Mouse (Mus musculus): Measurements from ENCODE around the gene Eif2a. TPM values are rescaled to one million over a fixed set of nuclear protein-coding genes. Genes with fewer than 3 reads are reported as not detected.
"Not testable (repeated sequence)": the region's sequence is repeated elsewhere in the genome, so short reads cannot be mapped to it uniquely, and the experiment has no call there.

Gene Eif2a
- polyA plus RNA-seq, 1 experiment from 2014 or later, result 54.9 TPM

GRCm38 (mm10) chr3:58581530-58581929 is 55.9 kb downstream of the Eif2a start:
- H3K4me3 ChIP-seq, result no peak overlapping the region
- WGBS, result 86% methylated on average over 4 of the region's 4 CpGs
- H3K9ac ChIP-seq, result no peak overlapping the region

DNA sequence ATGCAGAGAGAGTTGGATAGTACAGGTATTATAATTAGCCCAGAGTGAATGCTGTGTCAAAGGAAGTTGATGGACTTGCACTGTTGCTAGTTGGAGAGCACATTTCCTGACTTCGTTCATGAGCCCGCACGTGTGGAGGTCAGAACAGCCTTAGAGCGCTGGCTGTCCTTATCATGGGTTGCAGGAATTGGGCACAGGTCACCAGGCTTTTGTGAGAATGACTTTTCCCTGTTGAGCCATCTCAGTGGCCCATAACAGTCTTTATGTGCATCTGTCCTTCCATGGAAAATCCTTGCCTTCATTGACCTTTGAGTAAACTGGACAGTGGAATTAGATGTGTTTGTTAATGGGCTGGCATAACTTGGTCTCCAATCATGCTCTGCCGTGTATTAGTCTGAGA is 56.7 kb downstream of the Eif2a start:
- Histone ChIP-seq H3K9me3 (no peaks in the 10 kb centered on the region), H3K4me1 (peaks cover 22% of the 10 kb centered on the region), H3K9ac (no peak overlapping the region), H3K4me2 (replicated peaks) (no peak overlapping the region), H3K4me3 (no peak overlapping the region), H3K36me3 (peaks cover 29% of the 10 kb centered on the region), H3K27ac (no peak overlapping the region), H3K27me3 (no peaks in the 10 kb centered on the region)
- 81% methylated on average over 5 of the region's 5 CpGs for WGBS
- ATAC-seq (ENCODE audit: low FRiP score, low read depth), result no peak

More at GRCm38 (mm10) chr3:58581530-58581929, 55.9 kb downstream of the Eif2a start:
- Histone ChIP-seq H3K4me1 (peaks cover 22% of the 10 kb centered on the region), H3K4me2 (replicated peaks) (no peak overlapping the region), H3K27ac (no peak overlapping the region), H3K36me3 (peaks cover 22% of the 10 kb centered on the region), H3K9me3 (no peaks in the 10 kb centered on the region), H3K27me3 (no peaks in the 10 kb centered on the region)
- ATAC-seq (ENCODE audit: low FRiP score, low read depth), result no peak

DNA sequence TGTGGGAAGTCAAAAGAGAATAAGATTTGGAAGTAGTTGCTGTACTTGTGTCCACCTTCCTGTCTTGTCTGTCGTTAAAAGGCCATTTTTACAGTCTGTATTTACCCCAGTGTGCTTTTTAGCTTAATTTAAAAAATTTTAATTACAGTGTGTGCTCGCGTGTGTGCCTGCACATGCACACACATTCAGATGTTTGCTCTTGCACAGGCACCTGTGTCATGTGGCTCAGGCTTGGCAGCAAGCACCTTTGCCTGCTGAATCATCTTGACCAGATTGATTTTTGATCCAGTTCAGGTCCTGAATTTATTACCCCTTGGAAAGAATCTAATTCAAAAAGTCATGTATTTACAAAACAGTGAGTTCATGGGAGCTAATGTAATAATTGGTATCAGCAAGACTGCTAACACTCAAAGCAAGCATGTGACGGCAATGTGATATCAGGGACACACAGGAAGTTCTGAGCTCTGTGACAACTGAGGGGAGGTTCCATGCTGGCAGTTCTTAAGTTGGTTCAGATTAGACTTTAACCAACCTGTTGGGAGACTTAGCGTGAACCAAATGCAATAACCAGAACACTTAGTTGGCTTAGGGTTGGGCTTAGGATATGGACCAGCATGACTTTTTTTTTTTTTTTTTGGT is 57.3 kb downstream of the Eif2a start:
- 84% methylated on average over 5 of the region's 5 CpGs for WGBS
- no peak overlapping the region for H3K9ac ChIP-seq
- H3K27me3 ChIP-seq, result no peaks in the 10 kb centered on the region
- peaks cover 35% of the 10 kb centered on the region for H3K36me3 ChIP-seq
- H3K4me1 ChIP-seq, result peaks cover 22% of the 10 kb centered on the region
- H3K4me3 ChIP-seq, result no peak overlapping the region
- no peaks in the 10 kb centered on the region for H3K9me3 ChIP-seq
- H3K4me2 ChIP-seq (replicated peaks), result no peak overlapping the region
- no peak overlapping the region for H3K27ac ChIP-seq
- ATAC-seq (ENCODE audit: low FRiP score, low read depth), result no peak

GRCm38 (mm10) chr3:58590544-58590943 is 64.9 kb downstream of the Eif2a start:
- WGBS, result 88% methylated on average over 4 of the region's 4 CpGs
- H3K9ac ChIP-seq; H3K27me3 ChIP-seq; H3K9me3 ChIP-seq; ATAC-seq (ENCODE audit: low FRiP score, low read depth); H3K4me3 ChIP-seq; H3K4me2 ChIP-seq (replicated peaks); H3K4me1 ChIP-seq; H3K27ac ChIP-seq: not testable (repeated sequence)
- H3K36me3 ChIP-seq, result peaks cover 56% of the 10 kb centered on the region

DNA sequence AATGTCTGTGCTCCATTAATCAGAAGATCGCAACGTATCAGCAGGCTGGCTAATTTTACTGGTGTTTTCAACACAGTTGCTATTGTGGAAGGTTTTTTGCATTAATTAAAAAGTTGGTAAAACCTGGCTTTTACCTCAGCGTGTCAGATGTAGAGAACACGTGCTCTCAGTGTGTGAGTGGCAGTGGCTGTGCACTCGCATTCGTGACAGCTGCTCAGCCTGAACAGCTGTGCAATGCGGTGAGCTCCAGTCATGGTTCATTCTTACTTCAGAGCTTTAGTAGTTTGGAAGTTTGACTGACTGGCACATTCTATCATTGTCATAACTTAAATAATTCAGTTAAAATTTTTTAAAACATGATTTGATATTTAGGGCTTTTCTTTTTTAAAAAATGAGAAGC is 67.0 kb downstream of the Eif2a start:
- H3K4me3 ChIP-seq; H3K9me3 ChIP-seq; H3K27me3 ChIP-seq; H3K27ac ChIP-seq; H3K9ac ChIP-seq; H3K4me1 ChIP-seq; H3K4me2 ChIP-seq (replicated peaks): not testable (repeated sequence)
- 82% methylated on average over 7 of the region's 7 CpGs for WGBS
- ATAC-seq (ENCODE audit: low FRiP score, low read depth), result peak; percentile 75; the same call in 1 of the 2 replicates
- H3K36me3 ChIP-seq, result peaks cover 38% of the 10 kb centered on the region

DNA sequence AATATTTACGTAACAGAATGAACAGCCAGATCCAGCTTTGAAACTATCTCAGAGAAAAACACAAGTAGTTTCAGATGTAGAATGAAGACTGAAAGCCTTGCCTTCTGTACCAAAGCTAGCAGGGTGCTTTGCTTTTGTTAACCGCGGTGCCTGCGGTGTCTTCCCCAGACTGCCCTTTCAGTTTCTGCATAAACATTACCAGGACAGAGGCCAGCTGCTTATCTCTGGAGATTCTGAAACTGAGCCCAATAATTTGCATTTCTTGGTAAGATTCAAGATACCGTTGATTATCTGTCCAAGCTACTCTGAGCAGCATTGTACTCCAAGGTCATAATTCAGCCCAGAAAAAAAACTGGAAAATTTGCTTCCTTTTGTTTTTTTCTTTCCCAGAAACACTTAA is 68.0 kb downstream of the Eif2a start:
- peaks cover 38% of the 10 kb centered on the region for H3K36me3 ChIP-seq
- H3K9me3 ChIP-seq, result no peaks in the 10 kb centered on the region
- H3K9ac ChIP-seq, result no peak overlapping the region
- H3K27me3 ChIP-seq, result no peaks in the 10 kb centered on the region
- H3K4me2 ChIP-seq (replicated peaks), result no peak overlapping the region
- H3K4me1 ChIP-seq, result no peaks in the 10 kb centered on the region
- ATAC-seq (ENCODE audit: low FRiP score, low read depth), result no peak
- no peak overlapping the region for H3K4me3 ChIP-seq
- WGBS, result 80% methylated on average over 5 of the region's 5 CpGs
- H3K27ac ChIP-seq, result no peak overlapping the region

Other genes starting within 250 kb of the Eif2a start
- 11.3 and 12.2 TPM in 2 replicates for gene Tsc22d2, start 111.1 kb upstream of the Eif2a start, polyA plus RNA-seq (2015; fragmentation: Nextera tagmentation; extraction: Ambion mirVana)
- gene Serp1, start 71 bp downstream of the Eif2a start, polyA plus RNA-seq (2015; fragmentation: Nextera tagmentation; extraction: Ambion mirVana), result 175 and 178 TPM in 2 replicates
- gene Selenot, start 50.8 kb downstream of the Eif2a start, polyA plus RNA-seq (2015; fragmentation: Nextera tagmentation; extraction: Ambion mirVana), result 14.1 and 14.9 TPM in 2 replicates
- not detected in 2 replicates for gene Erich6, start 111.4 kb downstream of the Eif2a start, polyA plus RNA-seq (2015; fragmentation: Nextera tagmentation; extraction: Ambion mirVana)
- 5.9 and 6.4 TPM in 2 replicates for gene Siah2, start 166.6 kb downstream of the Eif2a start, polyA plus RNA-seq (2015; fragmentation: Nextera tagmentation; extraction: Ambion mirVana)

Data from limb, embryonic 13.5 days (tissue).